Mouse (Mus musculus) right cerebral cortex, postnatal 14 days (tissue): ENCODE measurements at regions not wholly inside any gene's neighbourhood (a gene's known extent, or its start where the extent isn't known, plus 50 kb on each side); places are given as distances from the start of the nearest gene placed in this dataset.

Experiments used
- DNase-seq: peaks from one replicate; pipeline ENCODE4 v3.0.0; 2022

DNA sequence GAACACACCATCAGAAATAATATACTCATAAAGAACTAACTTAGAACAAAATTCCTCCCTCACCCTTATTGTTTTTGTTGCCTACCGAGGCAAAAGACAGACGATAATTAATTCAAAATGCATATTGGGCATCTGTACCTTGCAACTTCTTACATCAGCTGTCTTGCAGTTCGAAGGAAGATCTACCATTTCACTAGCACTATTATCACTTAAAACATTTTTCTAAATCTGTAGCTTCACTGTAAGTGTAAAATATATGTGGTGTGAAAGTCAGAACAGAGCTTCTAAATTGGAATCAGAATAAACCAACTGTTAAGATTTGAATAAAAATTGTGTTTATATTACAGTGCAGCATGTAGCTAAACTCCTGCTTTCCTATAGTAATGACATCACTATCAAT is 562.4 kb upstream of the Atp10a start:
- DNase-seq = no peak

DNA sequence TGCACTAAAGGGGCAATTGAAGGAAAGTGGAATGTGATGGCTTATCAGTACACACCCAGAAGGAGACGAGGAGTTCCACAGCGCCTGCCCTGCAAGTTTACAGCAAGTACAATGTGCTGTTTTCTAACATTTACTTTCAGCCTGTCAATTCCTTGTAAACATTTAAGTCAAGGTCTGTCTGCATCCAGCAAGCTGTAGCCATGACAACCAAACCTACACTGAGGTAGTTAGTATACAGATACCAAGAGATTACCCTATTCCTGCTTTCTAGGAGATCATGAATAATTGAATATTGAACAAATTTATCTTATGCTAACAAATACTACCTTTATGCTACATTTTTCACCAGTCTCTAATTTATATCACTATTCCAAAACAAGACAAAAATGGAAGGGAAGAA is 569.0 kb upstream of the Gabra5 start:
- no peak for DNase-seq

DNA sequence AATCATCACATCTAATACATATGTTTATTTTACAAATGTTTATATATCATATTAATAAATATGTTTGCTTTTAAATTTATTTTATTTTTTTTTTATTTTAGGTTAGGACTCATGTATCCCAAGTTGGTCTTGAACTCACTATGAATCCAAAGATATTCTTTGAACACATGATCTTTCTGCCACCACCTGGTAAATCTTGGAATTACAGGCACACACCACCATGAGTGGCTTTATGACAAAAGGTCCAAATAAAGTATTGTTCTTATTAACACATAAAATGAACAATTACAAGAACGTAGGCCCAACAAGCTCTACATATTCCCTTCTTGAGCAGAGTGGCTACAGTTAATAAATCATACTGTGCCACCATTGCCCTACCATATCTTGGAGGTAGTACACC is 523.1 kb upstream of the Gabra5 start:
- peak; percentile 1 for DNase-seq

DNA sequence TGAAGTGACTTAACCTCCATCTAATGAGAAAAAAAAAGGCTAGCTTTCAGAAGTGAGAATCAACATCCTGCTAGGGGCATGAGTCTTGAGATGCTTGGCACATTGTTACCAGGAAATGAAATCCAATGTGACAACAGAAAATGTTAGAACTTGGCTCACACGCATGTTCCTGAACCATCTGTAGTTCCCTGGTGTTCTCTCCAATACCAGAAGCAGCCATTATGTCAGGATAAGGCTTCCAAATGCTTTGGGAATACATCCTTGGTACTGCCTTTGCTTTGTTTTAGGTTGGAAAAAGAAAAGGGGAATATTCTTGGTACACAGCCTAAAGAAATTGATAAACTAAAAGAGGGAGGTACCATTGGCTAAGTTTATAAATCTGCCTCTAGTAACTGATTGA is 522.3 kb upstream of the Gabra5 start:
- no peak for DNase-seq

DNA sequence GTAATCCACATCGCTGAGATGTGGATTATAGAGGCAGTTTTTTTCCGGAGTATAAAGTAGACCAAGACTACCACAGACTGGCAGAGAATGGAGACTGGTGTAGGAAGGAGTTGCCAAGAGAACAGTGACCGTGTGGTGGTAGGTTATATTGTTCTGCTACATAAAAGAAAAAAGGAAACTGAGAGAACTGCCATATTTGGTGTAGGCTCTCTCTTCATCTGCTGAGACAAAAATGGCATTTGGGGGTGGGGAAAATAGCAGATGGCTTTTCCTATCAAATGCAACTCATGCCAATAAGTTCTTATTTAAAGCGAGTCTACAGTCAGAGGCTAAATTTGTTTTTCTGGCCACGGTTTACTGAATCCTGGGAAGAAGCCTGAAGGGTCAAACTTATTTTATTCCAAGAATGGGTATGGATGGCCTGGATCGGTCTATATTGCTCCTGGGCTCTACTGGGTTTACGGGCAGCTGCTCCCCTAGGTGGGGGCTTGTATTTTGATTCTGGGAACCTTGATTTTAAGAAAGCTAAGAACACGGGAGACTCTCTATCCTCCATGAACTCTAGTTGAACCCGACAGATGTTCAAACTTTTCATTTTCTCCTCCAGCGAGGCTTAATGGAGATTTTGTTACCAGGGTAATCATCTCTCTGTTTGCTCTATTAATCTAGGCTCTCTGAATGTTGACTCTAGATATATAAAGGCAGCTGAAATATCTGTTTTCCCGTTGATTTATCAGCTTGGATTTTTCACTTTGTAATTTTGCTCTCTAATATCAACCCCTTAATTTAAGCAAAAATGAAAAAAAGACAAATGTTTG is 482.8 kb upstream of the Gabra5 start:
- no peak for DNase-seq

DNA sequence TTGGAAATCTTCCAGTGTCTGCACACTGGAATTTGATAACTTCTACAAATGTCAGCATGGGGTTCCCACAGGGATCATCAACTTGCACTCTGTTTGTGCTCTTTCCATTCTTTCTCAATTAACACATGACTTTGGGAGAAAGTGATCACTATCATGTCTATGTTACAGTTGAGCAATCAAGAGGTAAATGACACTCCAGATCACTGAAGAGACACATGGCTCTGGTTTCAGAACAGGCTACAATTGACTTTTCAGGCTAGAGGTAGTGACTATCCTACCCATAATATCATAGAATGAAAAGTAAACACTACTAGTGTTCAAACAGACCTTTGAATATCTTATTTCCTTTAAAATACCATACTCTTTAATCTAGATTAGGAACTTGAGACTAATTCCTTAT is 473.3 kb upstream of the Gabra5 start:
- no peak for DNase-seq

DNA sequence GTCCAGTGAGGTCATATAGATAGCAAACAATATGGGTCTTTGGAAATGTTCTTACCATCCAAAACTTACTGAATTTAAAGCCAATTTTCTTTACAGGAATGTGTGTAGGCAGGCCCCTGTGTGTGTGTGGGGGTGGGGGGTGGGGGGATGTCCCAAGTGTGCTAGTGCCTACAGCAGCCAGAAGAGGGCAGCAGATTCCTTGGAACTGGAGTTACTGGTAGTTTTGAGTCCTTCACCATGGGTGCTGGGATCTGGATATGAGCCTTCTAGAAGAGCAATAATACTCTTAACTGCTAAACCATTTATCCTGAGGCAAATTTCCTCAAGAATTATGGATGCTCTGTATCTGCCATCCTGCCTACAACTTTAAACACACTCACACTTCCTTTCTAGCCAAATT is 456.4 kb upstream of the Gabra5 start:
- no peak for DNase-seq

DNA sequence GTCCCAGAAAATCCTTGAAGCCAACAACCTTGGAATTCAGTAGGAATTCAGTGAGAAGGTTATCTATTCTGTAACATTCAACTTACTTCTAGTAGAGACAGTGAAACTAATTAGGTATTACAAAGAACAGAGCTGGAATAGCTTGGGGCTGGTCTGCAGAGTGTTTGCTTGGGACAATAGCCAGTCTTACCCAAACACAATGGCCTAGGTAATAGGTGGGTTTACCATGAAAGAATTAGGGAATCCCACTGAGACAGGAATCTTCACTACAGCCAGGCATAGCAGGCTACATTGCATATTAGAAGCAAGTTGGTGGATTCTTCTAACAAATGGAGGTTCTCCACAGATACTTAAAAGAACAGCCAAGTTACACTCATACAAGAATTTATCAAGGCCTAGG is 449.0 kb upstream of the Gabra5 start:
- DNase-seq = no peak
